Mouse (Mus musculus): ENCODE data around the gene Atp1a1. TPM values are rescaled to one million over a fixed set of nuclear protein-coding genes. Genes with fewer than 3 reads are reported as not detected.

Atp1a1 gene
- 777 and 1,249 TPM in 2 replicates for polyA plus RNA-seq (2012; rRNA removed)

DNA sequence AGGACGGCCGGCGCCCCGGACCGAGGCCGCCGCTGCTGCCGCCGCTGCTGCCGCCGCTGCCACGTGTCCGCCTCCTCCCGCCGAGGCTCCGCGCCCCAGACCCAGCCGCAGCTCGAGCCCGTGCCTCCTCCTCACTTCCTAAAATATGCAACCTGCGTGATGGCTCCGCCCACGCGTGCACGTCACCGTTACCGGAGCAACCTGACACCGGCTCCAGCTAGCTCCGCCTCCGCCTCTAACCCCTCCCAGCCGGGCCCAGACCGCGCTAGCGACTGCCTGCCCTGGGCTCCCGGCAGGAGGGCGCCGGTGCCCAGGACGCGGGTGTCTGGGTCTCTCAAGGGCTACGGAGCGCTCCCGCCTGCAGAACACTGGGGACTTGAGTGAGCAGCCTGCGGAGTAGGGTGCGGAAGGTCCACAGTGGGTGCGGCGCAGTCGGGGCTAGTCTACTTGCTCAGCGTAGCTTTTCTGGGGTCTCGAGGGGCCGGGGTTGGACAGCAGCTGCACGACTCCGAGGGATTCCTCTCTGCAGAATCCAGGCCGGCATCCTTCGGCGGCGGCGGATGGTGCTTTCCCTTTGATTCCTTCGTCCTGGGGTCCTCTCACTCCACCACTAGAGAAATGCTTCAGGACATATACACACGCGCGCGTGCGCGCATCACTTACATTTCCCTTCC lies at the start of gene Atp1a1:
Gene Atp1a1, minus strand, starts transcription at position 135 of the 674 bp plus-strand sequence.
- WGBS, result 1% methylated on average over 63 of the region's 64 CpGs
- DNase-seq (ENCODE audit: low read depth, low spot score), result peak; percentile 90

GRCm38 (mm10) chr3:101653446-101653845 lies 49.0 kb upstream of the Atp1a1 start:
- no peak for DNase-seq (ENCODE audit: low read depth, low spot score)
- 75% methylated on average over 7 of the region's 7 CpGs for WGBS

DNA sequence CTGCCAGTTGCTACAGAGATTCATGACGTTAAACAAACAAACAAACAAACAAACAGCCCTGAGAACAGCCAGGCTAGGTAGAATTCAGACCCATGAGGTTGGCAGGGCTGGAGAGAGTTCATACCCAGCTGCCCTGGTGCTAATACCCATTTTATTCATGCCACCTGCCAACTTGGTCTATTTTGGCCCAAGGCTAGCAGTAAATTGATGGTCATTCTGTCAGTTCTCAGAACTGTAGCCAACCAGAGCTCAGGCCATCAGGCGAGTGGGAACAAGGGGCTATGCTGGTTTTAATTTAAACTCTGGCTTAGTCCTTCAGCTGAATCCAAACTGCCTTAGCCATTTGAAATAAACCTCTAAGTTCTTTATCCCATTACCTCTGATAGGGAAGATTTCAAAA lies 48.5 kb upstream of the Atp1a1 start:
- 79% methylated on average over 2 of the region's 2 CpGs for WGBS
- DNase-seq (ENCODE audit: low read depth, low spot score), result no peak

- no peak for DNase-seq (ENCODE audit: low read depth, low spot score)
Observed at GRCm38 (mm10) chr3:101650328-101650727, 45.8 kb upstream of the Atp1a1 start.

GRCm38 (mm10) chr3:101649271-101649670 lies 44.8 kb upstream of the Atp1a1 start:
- 44% methylated on average over 2 of the region's 2 CpGs for WGBS

More at GRCm38 (mm10) chr3:101650328-101650727, 45.8 kb upstream of the Atp1a1 start:
- 72% methylated on average over 2 of the region's 2 CpGs for WGBS

DNA sequence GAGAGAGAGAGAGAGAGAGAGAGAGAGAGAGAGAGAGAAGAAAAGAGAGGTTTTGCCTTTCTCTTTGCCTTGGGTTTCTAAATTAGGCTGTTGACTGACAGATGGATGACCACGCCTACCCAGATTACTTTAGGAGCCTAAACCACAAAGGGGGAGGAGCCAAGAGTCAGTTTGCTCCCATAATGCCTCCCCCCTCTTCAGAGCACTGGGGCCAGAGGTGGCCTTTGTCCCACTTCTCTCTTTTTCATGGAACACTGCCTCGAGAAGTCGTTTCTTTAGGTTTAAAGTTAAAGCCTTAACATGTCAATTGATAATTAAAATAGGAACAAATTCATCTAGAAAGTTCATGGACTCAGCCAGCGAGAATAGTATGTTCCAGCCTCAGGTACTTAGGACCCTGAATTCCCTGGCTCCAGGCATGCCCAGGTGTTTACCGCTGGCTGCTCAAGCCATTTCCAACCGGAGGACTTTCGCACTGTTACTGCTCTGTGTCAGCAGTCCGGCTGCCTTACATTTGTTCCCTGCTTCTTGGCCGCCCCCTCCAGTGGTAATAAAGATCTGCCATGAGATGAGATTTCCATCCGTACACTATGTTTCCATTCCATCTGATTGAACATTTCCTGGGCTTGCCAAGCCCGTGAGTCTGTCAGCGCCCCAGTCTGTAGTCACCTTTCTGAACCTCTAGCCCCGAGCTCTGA lies 43.8 kb upstream of the Atp1a1 start:
- WGBS, result 64% methylated on average over 13 of the region's 13 CpGs
- no peak for DNase-seq (ENCODE audit: low read depth, low spot score)

More at GRCm38 (mm10) chr3:101649271-101649670, 44.8 kb upstream of the Atp1a1 start:
- DNase-seq (ENCODE audit: low read depth, low spot score), result no peak

GRCm38 (mm10) chr3:101646806-101647205 lies 42.3 kb upstream of the Atp1a1 start:
- no peak for DNase-seq (ENCODE audit: low read depth, low spot score)
- WGBS, result 82% methylated on average over 5 of the region's 5 CpGs

- 75% methylated on average over 1 of the region's 1 CpGs for WGBS
Observed at GRCm38 (mm10) chr3:101645569-101646106, 41.2 kb upstream of the Atp1a1 start.

DNA sequence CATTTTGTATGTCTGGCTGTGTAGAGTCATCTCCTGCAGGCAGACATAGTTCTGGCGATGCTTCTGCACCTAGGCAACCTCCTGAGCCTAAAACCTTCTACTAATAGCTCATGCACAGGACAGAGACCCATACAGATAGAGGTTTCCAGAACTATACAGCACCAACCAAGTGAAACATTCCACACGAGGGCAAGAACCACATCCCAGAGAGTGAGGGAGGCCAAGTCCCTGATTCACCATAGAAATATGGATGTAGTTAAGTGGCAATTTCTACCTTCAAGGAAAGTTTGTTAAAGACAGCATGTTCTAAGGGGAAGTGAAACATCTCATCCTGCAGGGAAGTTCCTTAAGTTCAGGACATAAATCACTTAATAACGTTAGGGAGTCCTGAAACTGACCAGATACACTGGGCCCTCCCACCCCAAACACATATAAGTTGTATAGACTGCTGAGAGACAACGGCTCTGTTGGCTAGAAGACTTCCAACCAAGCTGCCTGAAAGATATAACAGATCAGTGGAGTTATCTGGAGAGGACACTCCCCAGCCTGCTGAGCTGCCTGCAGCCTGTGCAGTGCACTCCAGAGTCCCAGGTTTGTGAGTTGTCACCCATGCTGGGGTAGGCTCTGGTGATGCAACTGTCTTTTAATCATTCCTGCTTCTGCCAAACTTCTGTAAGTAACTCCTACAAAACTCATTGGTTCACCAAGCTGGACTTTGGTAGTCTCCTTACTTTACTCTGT lies 39.7 kb upstream of the Atp1a1 start:
- no peak for DNase-seq (ENCODE audit: low read depth, low spot score)
- WGBS, result 73% methylated on average over 4 of the region's 4 CpGs

More at GRCm38 (mm10) chr3:101645569-101646106, 41.2 kb upstream of the Atp1a1 start:
- DNase-seq (ENCODE audit: low read depth, low spot score), result no peak

DNA sequence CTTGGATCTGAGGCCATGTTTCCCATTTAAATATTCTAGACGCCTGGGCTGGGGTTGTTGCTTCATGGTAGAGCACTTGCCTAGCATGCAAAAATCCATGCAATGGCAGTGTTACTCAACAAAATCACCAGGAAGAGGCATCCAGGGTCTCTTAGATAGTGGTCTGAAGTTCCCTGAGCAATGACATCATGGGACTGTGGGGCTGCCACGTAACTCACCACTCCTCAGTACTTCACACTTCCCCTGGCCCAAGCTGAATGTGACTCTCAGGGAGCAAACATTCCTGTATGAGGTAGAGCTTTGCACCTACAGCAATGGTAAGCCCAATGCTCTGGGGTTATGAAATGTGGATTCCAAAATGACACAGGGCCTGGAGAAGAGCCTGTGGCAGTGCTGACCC lies 38.8 kb upstream of the Atp1a1 start:
- DNase-seq (ENCODE audit: low read depth, low spot score), result no peak
- 91% methylated on average over 2 of the region's 2 CpGs for WGBS

GRCm38 (mm10) chr3:101638223-101638622 lies 33.7 kb upstream of the Atp1a1 start:
- WGBS, result 37% methylated on average over 2 of the region's 2 CpGs
- DNase-seq (ENCODE audit: low read depth, low spot score), result no peak

DNA sequence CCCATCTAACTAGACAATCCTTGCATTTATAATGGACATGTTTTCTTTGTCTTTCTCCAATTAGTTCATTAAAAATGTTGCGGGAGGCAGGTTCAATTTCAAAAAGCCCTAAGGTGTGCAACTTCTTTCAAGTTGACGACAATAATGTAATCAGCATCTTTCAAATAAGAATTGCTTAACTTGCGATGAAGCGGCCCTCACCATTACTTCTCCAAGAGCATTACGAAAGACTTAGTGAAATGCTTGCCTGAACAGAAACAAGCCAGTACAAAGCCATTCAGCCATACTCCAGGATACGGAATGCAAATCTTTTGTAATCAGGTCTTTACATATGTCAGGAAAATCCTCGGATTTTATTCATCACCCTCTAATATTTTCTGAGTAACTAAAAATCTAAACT lies 32.0 kb upstream of the Atp1a1 start:
- WGBS, result 94% methylated on average over 7 of the region's 7 CpGs
- no peak for DNase-seq (ENCODE audit: low read depth, low spot score)

GRCm38 (mm10) chr3:101636086-101636485 lies 31.6 kb upstream of the Atp1a1 start:
- DNase-seq (ENCODE audit: low read depth, low spot score), result no peak
- 89% methylated on average over 2 of the region's 2 CpGs for WGBS

DNA sequence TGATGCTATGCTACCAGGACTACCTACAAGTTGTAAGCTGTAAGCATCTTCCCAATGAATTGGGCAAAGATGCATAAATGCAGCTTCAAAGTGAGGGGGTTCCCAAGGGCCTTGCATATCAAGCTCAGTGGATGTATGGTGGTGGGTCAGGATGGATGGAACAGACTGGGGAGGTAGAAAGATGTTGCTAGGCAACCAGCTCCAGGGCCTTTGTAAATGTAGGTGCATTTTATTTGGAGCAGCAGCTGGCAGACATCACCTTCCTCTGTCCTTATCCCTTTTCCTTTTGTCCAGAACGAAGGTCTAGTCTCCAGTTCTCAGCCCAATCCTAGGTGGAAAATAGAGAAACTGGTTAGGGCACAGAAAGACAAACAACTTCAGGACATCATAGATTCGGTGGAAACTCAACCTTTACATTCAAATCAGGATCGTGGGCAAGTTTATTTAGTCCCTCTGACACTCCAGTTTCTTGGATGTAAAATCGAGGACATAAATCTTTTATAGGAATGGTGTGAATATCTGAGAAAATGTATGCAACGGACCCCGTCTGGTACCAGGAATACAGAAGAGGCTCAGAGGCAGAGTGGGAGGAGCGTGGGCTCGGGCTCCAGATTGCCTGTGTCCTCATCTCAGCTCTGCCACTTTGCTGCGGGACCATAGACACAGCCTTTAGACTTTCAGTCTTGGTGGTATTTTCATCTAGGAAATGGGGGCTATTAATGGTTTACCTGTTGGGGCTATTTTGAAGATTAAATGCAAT lies 29.8 kb upstream of the Atp1a1 start:
- WGBS, result 81% methylated on average over 9 of the region's 9 CpGs
- no peak for DNase-seq (ENCODE audit: low read depth, low spot score)

GRCm38 (mm10) chr3:101628255-101628654 lies 23.8 kb upstream of the Atp1a1 start:
- no peak for DNase-seq (ENCODE audit: low read depth, low spot score)
- WGBS, result 81% methylated on average over 2 of the region's 2 CpGs

GRCm38 (mm10) chr3:101624287-101624686 lies 19.8 kb upstream of the Atp1a1 start:
- WGBS, result 92% methylated on average over 5 of the region's 5 CpGs
- no peak for DNase-seq (ENCODE audit: low read depth, low spot score)

DNA sequence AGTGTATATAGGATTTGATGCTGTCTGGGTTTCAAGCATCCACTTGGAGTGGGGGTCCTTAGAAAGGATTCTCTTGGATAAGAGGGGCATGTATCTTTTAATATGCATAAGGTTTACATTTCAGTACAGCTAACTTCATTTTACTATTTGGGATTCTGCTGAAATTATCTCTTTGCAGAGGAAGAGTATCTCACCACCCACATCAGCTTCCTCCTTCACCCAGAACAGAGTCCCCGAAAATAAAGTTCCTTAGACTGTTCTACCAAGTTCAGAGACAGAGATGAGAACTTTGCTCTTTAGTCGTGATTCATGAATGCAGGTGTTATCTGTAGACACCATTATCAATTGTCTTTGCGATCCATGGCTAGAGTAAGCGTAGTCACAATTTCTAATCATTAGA lies 14.5 kb upstream of the Atp1a1 start:
- no peak for DNase-seq (ENCODE audit: low read depth, low spot score)
- 86% methylated on average over 4 of the region's 4 CpGs for WGBS

- 92% methylated on average over 4 of the region's 4 CpGs for WGBS
- no peak for DNase-seq (ENCODE audit: low read depth, low spot score)
Observed at GRCm38 (mm10) chr3:101618505-101618904, 14.0 kb upstream of the Atp1a1 start.

DNA sequence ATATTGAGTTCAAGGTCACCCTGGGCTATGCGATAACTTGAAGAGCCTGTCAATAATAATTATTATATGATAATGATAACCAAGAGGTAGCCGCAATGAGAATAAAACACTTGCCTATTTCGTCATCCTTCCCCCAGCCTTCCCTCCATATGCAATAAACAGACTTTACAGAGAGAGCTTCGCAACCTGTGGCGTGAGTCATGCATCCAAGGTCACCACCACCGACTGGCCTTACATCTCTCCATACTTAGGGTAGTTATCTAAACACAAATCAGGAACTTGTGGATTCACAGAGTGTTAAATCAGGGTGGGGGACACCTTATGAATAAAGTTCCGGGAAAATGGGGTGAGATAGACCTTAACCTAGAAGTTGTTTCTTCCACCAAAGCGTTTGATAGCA lies 13.0 kb upstream of the Atp1a1 start:
- no peak for DNase-seq (ENCODE audit: low read depth, low spot score)
- WGBS, result 40% methylated on average over 8 of the region's 8 CpGs

DNA sequence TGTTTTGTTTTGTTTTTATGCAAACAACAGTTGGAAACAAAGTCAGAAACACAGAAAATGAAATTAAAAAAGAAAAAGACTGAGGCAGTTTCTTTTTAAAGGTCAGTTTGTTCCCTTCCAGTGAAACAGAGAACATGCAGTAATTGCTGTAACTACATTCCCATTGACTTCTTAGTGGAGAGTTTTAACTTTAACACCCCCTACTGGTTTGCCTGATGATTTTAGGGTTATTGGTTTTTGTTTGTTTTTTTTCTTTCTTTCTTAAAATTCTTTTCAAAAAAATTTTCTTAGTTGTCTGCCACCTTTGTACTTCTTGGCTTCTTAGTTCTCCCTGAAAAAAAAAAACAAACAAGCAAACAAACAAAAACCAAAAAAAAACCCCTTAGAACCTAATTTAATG lies 12.5 kb upstream of the Atp1a1 start:
- DNase-seq (ENCODE audit: low read depth, low spot score), result no peak
